Mouse (Mus musculus): Measurements from ENCODE around the gene C1qtnf6.

The C1qtnf6 gene

DNA sequence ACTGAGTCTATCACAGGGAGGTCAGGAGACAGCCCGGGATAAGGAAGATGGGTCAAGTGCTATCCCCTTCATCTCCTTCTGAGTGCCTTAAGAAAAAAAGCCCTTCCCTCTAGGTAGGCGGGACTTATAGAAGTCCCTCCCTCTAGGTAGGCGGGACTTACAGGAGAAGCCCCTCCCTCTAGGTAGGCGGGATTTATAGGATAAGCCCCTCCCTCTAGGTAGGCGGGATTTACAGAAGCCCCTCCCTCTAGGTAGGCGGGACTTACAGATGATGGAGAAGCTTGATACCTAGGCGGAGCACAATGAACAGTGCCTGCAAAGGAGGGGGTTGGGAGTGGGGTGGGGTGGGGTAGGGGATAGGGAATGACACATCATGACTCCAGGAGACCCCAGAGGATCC, 51.1 kb downstream of the C1qtnf6 start:
- DNase-seq (ENCODE audit: low spot score in 2 of 2), result no peak

DNA sequence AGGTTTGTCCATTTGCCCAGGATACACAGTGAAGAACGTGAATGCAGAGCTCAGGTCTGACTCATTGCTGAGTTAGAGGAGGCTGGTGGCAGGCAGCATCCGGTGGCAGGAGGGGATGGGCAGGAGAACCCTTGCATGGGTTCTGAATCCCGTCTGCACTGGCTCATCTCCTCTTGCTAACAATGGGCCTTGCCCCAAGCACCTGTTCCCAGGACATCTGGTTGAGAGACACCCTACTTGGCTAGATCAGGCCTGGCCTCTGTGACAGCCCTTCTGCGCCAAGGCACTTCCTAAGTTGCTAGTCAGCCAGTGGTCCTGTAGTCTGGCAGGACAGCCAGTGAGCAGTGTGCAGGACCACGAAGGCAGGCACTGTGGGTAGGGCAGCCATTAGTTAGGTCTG, 51.7 kb downstream of the C1qtnf6 start:
- DNase-seq (ENCODE audit: low spot score in 2 of 2), result no peak

DNA sequence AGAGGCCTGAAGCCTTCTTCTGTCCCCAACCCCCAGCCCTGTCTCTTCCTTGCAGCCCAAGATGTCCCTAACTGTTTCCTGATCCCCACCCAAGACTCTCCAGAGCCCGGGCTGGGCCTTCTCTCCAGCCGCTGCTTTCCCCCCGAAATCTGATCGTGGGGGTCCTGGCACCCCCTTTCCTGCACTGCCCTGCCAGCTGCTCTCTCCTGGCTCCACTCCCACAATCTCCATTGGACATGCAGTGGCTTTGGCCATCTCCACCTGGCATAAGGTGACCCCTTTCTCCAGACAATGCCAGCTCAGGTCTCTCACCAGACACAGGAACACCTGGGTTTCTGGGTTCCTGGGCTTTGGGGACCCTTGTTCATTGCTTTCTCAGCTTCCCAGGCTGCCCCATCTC, 53.1 kb downstream of the C1qtnf6 start:
- DNase-seq (ENCODE audit: low spot score in 2 of 2), result no peak

DNA sequence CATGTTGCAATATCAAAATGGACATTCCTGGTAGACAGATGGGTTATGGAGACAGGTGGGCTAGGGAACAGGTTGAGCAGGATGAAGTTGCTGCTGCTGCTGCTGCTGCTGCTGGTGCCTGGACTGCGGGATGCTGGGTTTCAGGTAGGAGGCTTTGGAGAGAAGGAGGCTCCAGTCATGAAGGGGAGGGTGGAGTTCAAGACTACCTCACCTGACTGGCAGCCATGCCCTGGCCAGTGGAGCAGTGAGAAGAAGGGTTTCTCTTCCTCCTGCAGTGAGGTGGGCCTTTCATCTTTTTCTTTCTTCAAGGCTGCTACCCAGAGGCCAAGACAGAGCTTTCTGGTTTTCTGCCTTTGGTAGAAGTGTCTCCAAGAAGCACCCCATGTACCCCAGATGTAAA, 54.3 kb downstream of the C1qtnf6 start:
- DNase-seq (ENCODE audit: low spot score in 2 of 2), result no peak

DNA sequence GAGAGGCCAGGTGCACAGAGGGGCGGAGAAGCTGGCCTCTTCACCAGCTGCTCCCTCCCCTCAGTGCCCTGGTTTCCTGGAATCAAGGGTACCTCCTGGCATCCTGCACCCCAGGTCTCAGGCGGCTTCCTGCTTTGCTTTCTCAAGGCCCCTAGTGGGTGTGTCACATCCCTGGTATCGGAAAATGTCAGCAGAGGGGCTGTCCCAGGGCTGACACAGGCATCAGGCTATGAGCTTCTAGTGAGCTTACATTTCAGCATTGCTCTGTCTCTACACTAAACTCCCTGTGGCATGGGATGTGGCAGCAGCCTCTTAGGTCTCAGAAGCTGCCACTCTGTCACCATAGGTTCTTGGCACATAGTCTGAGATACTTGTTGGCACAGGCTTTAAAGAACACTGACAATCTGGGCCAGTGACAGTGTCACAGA, 55.6 kb downstream of the C1qtnf6 start:
- DNase-seq (ENCODE audit: low spot score in 2 of 2), result no peak

DNA sequence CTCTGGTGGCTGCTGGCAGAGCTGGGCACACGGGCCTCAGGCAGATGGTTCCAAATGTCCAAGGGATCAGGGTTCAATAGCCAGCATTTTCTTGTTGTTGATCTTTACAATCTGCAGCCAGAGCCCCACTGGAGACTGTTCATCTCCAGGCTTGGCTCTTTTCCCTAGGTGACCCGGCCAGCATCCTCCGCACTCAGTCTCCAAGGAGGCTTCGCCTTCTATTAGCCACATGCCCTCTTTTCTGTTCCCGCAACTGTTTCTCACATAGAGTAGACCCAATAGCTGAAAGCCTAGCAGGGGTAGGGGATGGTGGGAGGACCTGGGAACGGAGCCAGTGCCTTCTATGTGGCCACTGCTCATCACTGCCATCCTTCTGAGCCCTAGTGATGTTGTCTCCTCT, 57.8 kb downstream of the C1qtnf6 start:
- no peak for DNase-seq (ENCODE audit: low spot score in 2 of 2)
